Mouse (Mus musculus) limb, embryonic 15.5 days (tissue): ENCODE measurements at regions not wholly inside any gene's neighbourhood (a gene's known extent, or its start where the extent isn't known, plus 50 kb on each side); places are given as distances from the start of the nearest gene placed in this dataset.
A peak's percentile ranks its signal among the peaks of the same experiment; 100 is the strongest.

Source experiments
- ATAC-seq: fragments of 200-750 bp; cut with Nextera tagmentation; 2 replicates; pipeline ENCODE4 v1.8.0; 2017; ENCODE audit warnings: low read depth, moderate TSS enrichment; ENCODE audit not compliant: insufficient number of reproducible peaks, low FRiP score, low TSS enrichment
- H3K27ac ChIP-seq: fragments of 300-500 bp; sonication (generic); 2 replicates; pipeline ENCODE4 v1.5.1; 2015; ENCODE audit warnings: moderate library complexity, mild to moderate bottlenecking, inconsistent platforms
- H3K27me3 ChIP-seq: fragments of 300-500 bp; sonication (generic); 2 replicates; pipeline ENCODE4 v1.6.1; 2015; ENCODE audit warnings: inconsistent platforms
- H3K36me3 ChIP-seq: fragments of 300-500 bp; sonication (generic); 2 replicates; pipeline ENCODE4 v1.6.1; 2015; ENCODE audit warnings: inconsistent platforms
- H3K4me1 ChIP-seq: fragments of 300-500 bp; sonication (generic); 2 replicates; pipeline ENCODE4 v1.6.1; 2015; ENCODE audit warnings: inconsistent platforms
- H3K4me2 ChIP-seq: fragments of 300-500 bp; sonication (generic); 2 replicates; pipeline ENCODE4 v1.6.1; 2015; ENCODE audit warnings: mild to moderate bottlenecking, inconsistent platforms
- H3K4me3 ChIP-seq: fragments of 300-500 bp; sonication (generic); 2 replicates; pipeline ENCODE4 v1.5.1; 2015; ENCODE audit warnings: mild to moderate bottlenecking, inconsistent platforms
- H3K9ac ChIP-seq: fragments of 300-500 bp; sonication (generic); 2 replicates; pipeline ENCODE4 v1.6.1; 2015; ENCODE audit warnings: inconsistent platforms
- H3K9me3 ChIP-seq: fragments of 300-500 bp; sonication (generic); 2 replicates; pipeline ENCODE4 v1.6.1; 2016; ENCODE audit warnings: inconsistent platforms
- WGBS: fragments of 180-500 bp; shearing (Covaris S2); methylation state at CpG from one replicate; pipeline ENCODE4 v1.1.7; 2015; 5-methylcytosine and 5-hydroxymethylcytosine counted together

GRCm38 (mm10) chr17:83954291-83955057 is 106.7 kb upstream of the Haao start:
- Histone ChIP-seq H3K27me3 (no peaks in the 10 kb centered on the region), H3K27ac (peak overlapping the region; percentile 83), H3K4me1 (peaks cover 74% of the 10 kb centered on the region), H3K4me2 (no peak overlapping the region), H3K9ac (no peak overlapping the region), H3K4me3 (no peak overlapping the region), H3K9me3 (no peaks in the 10 kb centered on the region), H3K36me3 (no peaks in the 10 kb centered on the region)
- ATAC-seq, result no peak
- WGBS, result 21% methylated on average over 16 of the region's 16 CpGs

GRCm38 (mm10) chr17:83953656-83954055 is 105.9 kb upstream of the Haao start:
- WGBS, result 68% methylated on average over 7 of the region's 7 CpGs
- Histone ChIP-seq H3K9ac (0 out of 2 replicates have a peak overlapping the region, but pooled peaks have one; percentile 7), H3K4me2 (no peak overlapping the region), H3K27ac (peak overlapping the region; percentile 83), H3K4me3 (no peak overlapping the region), H3K4me1 (peaks cover 67% of the 10 kb centered on the region), H3K9me3 (no peaks in the 10 kb centered on the region), H3K36me3 (no peaks in the 10 kb centered on the region), H3K27me3 (no peaks in the 10 kb centered on the region)
- ATAC-seq, result no peak

DNA sequence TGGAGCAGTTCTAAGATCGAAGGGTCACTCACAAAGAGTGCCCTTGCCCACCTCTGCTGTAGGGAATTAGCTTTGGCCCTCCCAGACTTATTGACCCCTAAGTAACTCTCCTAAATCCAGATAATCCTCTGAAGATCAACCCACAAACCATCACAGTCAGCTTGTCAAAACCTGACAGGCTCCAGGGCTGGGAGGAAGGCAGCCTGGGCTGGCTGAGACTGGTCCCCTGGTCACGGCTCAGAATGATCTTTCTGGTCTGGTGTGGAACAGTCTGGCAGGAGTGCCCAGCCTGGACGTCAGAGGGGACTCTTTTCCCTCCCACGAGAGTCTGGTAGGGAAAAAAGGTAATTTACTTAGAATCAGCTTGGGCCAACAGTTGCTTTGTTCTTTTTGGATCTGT is 99.0 kb upstream of the Haao start:
- H3K9ac ChIP-seq, result no peak overlapping the region
- ATAC-seq, result no peak
- WGBS, result 29% methylated on average over 4 of the region's 4 CpGs

GRCm38 (mm10) chr17:83939344-83939743 is 91.6 kb upstream of the Haao start:
- no peak overlapping the region for H3K4me3 ChIP-seq
- H3K9me3 ChIP-seq, result no peaks in the 10 kb centered on the region
- no peak for ATAC-seq
- WGBS, result 55% methylated on average over 10 of the region's 10 CpGs
- peaks cover 36% of the 10 kb centered on the region for H3K4me1 ChIP-seq
- H3K27me3 ChIP-seq, result no peaks in the 10 kb centered on the region
- H3K27ac ChIP-seq, result peak overlapping the region; percentile 90
- H3K4me2 ChIP-seq, result no peak overlapping the region
- no peaks in the 10 kb centered on the region for H3K36me3 ChIP-seq
- H3K9ac ChIP-seq, result no peak overlapping the region

More for the DNA sequence above, 99.0 kb upstream of the Haao start:
- Histone ChIP-seq H3K27me3 (no peaks in the 10 kb centered on the region), H3K4me3 (no peak overlapping the region), H3K36me3 (no peaks in the 10 kb centered on the region), H3K4me2 (no peak overlapping the region), H3K27ac (0 out of 2 replicates have a peak overlapping the region, but pooled peaks have one; percentile 13), H3K4me1 (peaks cover 27% of the 10 kb centered on the region), H3K9me3 (no peaks in the 10 kb centered on the region)

GRCm38 (mm10) chr17:83938671-83939244 is 91.0 kb upstream of the Haao start:
- Histone ChIP-seq H3K27me3 (no peaks in the 10 kb centered on the region), H3K4me3 (no peak overlapping the region), H3K36me3 (no peaks in the 10 kb centered on the region), H3K4me1 (peaks cover 36% of the 10 kb centered on the region), H3K27ac (peak overlapping the region; percentile 90), H3K9ac (no peak overlapping the region), H3K4me2 (0 out of 2 replicates have a peak overlapping the region, but pooled peaks have one; percentile 1), H3K9me3 (no peaks in the 10 kb centered on the region)
- ATAC-seq, result peak; percentile 50; the same call in 1 of the 2 replicates
- 27% methylated on average over 11 of the region's 11 CpGs for WGBS

- Histone ChIP-seq H3K27me3 (no peaks in the 10 kb centered on the region), H3K4me3 (no peak overlapping the region), H3K9ac (no peak overlapping the region), H3K36me3 (no peaks in the 10 kb centered on the region), H3K27ac (peak overlapping the region; percentile 90), H3K4me1 (peaks cover 36% of the 10 kb centered on the region), H3K4me2 (no peak overlapping the region), H3K9me3 (no peaks in the 10 kb centered on the region)
- no peak for ATAC-seq
- 17% methylated on average over 10 of the region's 10 CpGs for WGBS
Observed at GRCm38 (mm10) chr17:83937576-83937975, 89.8 kb upstream of the Haao start.

GRCm38 (mm10) chr17:83936677-83937076 is 88.9 kb upstream of the Haao start:
- no peaks in the 10 kb centered on the region for H3K9me3 ChIP-seq
- no peak overlapping the region for H3K27ac ChIP-seq
- peaks cover 36% of the 10 kb centered on the region for H3K4me1 ChIP-seq
- ATAC-seq, result no peak
- H3K27me3 ChIP-seq, result no peaks in the 10 kb centered on the region
- no peak overlapping the region for H3K9ac ChIP-seq
- H3K4me3 ChIP-seq, result no peak overlapping the region
- H3K36me3 ChIP-seq, result no peaks in the 10 kb centered on the region
- 53% methylated on average over 9 of the region's 9 CpGs for WGBS
- no peak overlapping the region for H3K4me2 ChIP-seq

DNA sequence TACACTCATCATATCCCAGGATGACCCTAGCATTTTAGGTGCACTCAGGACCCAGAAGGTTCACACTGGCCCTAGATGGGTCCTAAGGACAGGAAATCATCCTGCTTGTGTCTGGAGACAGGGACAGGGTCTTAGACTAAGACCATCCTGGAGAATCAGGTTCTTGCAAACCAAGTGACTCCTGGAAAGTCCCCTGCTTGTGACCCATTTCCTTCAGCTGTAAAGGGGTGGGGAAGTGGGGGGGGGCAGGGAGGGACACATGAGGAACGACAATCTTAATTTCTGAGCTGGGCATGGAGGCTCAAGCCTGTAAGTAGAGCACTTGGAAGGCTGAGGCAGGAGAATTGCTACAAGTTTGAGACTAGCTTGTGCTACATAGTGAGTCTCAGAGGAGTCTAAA is 88.2 kb upstream of the Haao start:
- Histone ChIP-seq H3K9ac (no peak overlapping the region), H3K27me3 (no peaks in the 10 kb centered on the region), H3K4me2 (no peak overlapping the region), H3K9me3 (no peaks in the 10 kb centered on the region), H3K4me1 (peaks cover 36% of the 10 kb centered on the region), H3K4me3 (no peak overlapping the region), H3K36me3 (no peaks in the 10 kb centered on the region), H3K27ac (no peak overlapping the region)
- 42% methylated on average over 1 of the region's 1 CpGs for WGBS
- no peak for ATAC-seq

- peaks cover 34% of the 10 kb centered on the region for H3K4me1 ChIP-seq
- no peak overlapping the region for H3K4me2 ChIP-seq
- no peak for ATAC-seq
- H3K36me3 ChIP-seq, result no peaks in the 10 kb centered on the region
- no peaks in the 10 kb centered on the region for H3K9me3 ChIP-seq
- H3K9ac ChIP-seq, result no peak overlapping the region
- WGBS, result 67% methylated on average over 5 of the region's 5 CpGs
- no peaks in the 10 kb centered on the region for H3K27me3 ChIP-seq
- no peak overlapping the region for H3K4me3 ChIP-seq
- H3K27ac ChIP-seq, result peak overlapping the region; percentile 44; the same call in 1 of the 2 replicates
Observed at GRCm38 (mm10) chr17:83935232-83935631, 87.5 kb upstream of the Haao start.

DNA sequence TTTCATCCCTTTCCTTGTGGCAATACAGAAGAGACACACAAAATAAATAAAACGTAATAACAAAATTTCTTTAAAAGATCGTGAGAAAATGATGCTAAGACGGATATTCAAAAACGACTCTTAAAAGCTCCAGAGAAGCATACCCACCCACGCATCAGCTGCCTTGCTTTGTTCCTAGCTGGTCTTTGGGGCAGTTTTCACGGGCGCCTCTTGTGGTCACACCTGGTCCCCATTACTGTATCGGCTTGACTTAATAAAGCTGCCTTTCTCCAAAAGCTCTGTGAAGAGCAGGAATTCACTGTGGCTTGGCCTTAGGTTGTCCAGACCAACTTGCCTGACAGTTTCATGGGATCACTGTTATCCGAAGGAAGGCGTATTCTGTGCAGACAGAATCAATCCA is 86.0 kb upstream of the Haao start:
- H3K9me3 ChIP-seq, result no peaks in the 10 kb centered on the region
- no peak overlapping the region for H3K4me3 ChIP-seq
- 46% methylated on average over 10 of the region's 10 CpGs for WGBS
- no peak overlapping the region for H3K9ac ChIP-seq
- H3K27me3 ChIP-seq, result no peaks in the 10 kb centered on the region
- no peak overlapping the region for H3K4me2 ChIP-seq
- no peak for ATAC-seq
- peak overlapping the region; percentile 8; the same call in 1 of the 2 replicates for H3K27ac ChIP-seq
- no peaks in the 10 kb centered on the region for H3K36me3 ChIP-seq
- H3K4me1 ChIP-seq, result peaks cover 19% of the 10 kb centered on the region

DNA sequence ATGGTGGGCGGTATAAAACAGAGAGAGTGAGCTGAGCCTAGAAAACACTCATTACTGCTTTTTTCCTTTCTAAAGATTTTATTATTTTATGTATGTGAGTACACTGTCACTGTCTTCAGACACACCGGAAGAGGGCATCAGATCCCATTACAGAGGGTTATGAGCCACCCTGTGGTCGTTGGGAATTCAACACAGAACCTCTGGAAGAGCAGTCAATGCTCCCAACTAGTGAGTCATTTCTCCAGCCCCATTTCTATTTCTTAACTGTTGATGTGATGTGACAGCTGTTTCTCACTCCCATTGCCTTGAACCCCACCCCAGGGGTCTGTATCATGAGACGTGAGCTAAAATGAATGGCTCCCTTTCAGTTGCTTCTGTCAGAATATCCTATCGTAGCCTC is 82.6 kb upstream of the Haao start:
- no peaks in the 10 kb centered on the region for H3K9me3 ChIP-seq
- no peak overlapping the region for H3K4me2 ChIP-seq
- H3K36me3 ChIP-seq, result no peaks in the 10 kb centered on the region
- H3K4me3 ChIP-seq, result no peak overlapping the region
- no peak overlapping the region for H3K9ac ChIP-seq
- ATAC-seq, result no peak
- WGBS, result 74% methylated on average over 5 of the region's 5 CpGs
- no peaks in the 10 kb centered on the region for H3K27me3 ChIP-seq
- no peak overlapping the region for H3K27ac ChIP-seq
- 0 out of 2 replicates have a peak, but pooled peaks cover 5% of the 10 kb centered on the region for H3K4me1 ChIP-seq

DNA sequence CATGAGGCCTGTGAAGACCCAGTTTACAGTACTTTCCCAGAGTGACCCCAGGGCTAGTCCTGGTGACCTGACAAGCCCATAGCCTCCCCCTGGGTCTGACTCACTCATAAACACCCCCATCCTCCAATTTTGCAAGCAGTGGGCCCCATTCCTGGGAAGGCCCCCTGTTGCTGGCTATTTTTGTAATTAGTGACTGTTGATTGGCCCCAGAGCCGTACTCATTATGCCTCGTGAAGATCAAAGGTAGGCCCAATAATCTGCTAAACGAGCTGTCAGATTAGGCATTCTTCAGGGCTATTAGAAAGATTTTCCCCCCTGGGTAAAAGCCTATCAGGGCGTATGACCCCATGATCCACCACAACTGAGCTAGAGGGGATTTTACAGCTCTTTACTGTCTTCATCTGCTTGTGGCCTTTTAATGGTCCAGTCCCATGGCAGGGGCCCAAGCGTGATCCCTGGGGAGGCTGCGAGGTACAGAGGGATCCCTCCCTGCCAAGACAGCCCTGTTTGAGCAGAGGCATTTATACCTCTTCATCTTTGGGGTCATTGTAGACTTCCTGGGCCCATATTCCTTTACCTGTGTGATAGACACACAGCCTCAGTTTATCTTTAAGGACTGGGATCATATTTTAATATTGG is 80.1 kb upstream of the Haao start:
- no peak overlapping the region for H3K4me3 ChIP-seq
- no peaks in the 10 kb centered on the region for H3K36me3 ChIP-seq
- H3K9ac ChIP-seq, result no peak overlapping the region
- no peak overlapping the region for H3K27ac ChIP-seq
- H3K27me3 ChIP-seq, result no peaks in the 10 kb centered on the region
- 0 out of 2 replicates have a peak, but pooled peaks cover 5% of the 10 kb centered on the region for H3K4me1 ChIP-seq
- WGBS, result 41% methylated on average over 6 of the region's 6 CpGs
- H3K9me3 ChIP-seq, result no peaks in the 10 kb centered on the region
- no peak overlapping the region for H3K4me2 ChIP-seq
- no peak for ATAC-seq
